Mouse (Mus musculus): ENCODE data around the gene Lcn12.

- TF ChIP-seq CTCF (IDR thresholded peaks at IDR 0.05; ENCODE audit: borderline replicate concordance, extremely low read depth, insufficient read depth, insufficient read length) (no peak), POLR2A (IDR thresholded peaks at IDR 0.05; ENCODE audit: borderline replicate concordance, extremely low read depth, insufficient read depth, insufficient read length, poor library complexity, severe bottlenecking) (no peak)
Measured at GRCm38 (mm10) chr2:25533707-25534106, 40.0 kb upstream of the Lcn12 start.

All from brain, embryonic 14.5 days (tissue).